Mouse (Mus musculus): ENCODE results near the gene Ndc80.
"Not testable (repeated sequence)": the region's sequence is repeated elsewhere in the genome, so short reads cannot be mapped to it uniquely, and the experiment has no call there.

Ndc80 gene

DNA sequence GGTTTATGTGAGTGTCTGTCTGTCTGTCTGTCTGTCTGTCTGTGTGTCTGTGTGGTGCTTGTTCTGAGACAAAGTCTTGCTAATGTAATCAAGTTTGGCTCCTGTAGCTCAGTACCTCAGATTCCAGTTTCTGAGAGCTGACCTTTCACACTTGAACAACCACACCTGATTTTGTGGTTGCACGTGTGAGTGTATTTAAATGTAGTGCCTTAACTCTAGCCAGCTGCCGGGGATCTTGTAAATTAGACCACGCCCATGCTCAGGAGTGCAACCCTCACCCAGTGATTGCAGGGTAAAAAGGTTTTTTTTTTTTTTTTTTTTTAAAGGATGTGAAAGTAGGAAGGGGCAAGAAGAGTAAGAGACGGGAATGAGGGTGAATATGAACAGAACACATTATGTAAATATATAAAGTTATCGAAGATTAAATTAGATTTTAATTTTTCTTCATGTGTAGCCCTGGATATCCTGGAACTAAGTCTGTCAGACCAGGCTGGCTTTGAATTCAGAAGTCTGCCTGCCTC, 47.2 kb downstream of the Ndc80 start:
- no peak for DNase-seq (ENCODE audit: low spot score in 2 of 2)

DNA sequence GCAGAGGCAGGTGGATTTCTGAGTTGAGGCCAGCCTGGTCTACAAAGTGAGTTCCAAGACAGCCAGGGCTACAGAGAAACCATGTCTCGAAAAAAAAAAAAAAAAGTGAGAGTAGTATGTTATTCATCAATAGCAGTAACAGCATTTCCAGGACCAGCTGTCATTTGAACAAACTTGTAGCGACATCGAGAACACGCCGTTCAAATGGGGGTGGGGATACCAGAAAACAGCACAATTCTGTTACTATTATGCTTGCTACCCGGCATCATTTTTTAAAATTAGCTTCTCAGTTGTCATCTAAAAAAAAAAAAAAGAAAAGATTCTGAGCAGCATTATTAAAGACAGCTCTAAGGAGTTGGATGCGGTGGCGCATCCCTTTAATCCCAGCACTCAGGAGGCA, 49.2 kb downstream of the Ndc80 start:
- DNase-seq (ENCODE audit: low spot score in 2 of 2) = no peak

GRCm38 (mm10) chr17:71476346-71477020, 50.2 kb downstream of the Ndc80 start:
- no peak for DNase-seq (ENCODE audit: low spot score in 2 of 2)

- DNase-seq (ENCODE audit: low spot score in 2 of 2) = peak; percentile 52 to 68
Measured at GRCm38 (mm10) chr17:71475705-71476089, 51.0 kb downstream of the Ndc80 start.

DNA sequence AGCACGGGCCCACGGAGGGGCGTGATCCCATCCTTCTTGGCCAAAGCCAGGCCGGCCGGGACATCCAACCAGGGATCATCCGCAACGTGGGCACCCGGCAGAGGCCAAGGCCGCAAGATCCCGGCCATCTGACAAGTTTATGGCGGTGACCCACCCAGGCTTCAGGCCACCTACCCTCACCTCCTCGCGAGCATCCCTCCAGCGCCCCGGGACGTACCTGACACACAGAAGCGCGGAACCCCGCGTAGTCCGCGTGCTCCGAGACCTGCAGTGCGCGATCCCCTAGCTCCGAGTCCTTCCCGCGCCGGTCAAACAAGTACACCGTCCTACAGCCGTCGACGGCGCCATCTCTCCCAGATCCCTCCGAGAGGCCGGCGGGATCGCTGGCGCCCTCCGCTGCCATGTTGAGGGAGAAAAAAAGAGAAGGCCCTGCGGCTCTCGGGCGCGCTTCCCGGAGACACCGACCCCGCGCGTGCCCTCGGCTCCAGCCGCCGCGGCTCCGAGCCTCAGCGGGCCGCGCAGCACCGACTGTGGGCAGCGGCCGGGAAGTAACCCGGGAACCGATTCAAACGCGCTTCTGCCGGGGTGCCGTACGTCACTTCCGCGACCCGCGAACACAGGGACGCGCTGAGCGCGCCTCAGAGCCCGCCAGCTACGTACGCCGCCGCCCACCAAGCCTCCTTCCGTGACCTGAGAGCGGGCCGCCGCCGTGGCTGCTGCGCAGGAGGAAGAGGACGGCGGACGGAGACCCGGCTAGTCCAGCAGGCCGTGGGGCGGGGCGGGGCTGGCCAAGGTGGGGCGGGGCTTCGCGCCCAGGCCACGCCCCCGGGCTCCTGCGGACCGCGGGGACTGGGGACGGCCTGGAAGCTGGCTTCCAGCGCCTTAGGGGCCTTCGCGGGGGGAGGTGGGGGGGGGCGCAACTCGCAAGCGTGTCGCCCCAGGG, 51.6 kb downstream of the Ndc80 start, which contains the start of gene Smchd1:
Gene Smchd1 (minus strand): TSS at position 582 of the 943 bp plus-strand sequence.
- DNase-seq (ENCODE audit: low spot score in 2 of 2) = peak; percentile 88 to 93

GRCm38 (mm10) chr17:71474128-71474527, 52.5 kb downstream of the Ndc80 start:
- no peak for DNase-seq (ENCODE audit: low spot score in 2 of 2)

GRCm38 (mm10) chr17:71471261-71471660, 55.4 kb downstream of the Ndc80 start:
- DNase-seq (ENCODE audit: low spot score in 2 of 2) = no peak

GRCm38 (mm10) chr17:71460312-71460711, 66.3 kb downstream of the Ndc80 start:
- no peak for DNase-seq (ENCODE audit: low spot score in 2 of 2)

GRCm38 (mm10) chr17:71459818-71460217, 66.8 kb downstream of the Ndc80 start, which contains the start of gene Gm4707:
Gene Gm4707 (minus strand): TSS chr17:71459918.
- DNase-seq (ENCODE audit: low spot score in 2 of 2) = no peak

DNA sequence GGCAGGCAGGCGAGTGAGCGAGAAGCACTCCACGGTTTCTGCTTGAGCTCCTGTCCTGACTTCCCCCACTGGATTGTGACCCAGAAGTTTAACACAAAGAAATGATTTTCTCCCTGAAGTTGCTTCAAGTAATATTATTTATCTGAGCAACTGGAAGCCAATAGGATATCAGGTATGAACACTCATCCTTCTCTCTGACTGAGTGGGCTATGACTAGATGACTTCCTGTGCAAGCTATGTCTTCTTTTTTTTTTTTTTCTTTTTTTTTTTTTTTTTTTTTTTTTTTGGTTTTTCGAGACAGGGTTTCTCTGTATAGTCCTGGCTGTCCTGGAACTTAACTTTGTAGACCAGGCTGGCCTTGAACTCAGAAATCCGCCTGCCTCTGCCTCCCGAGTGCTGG, 69.3 kb downstream of the Ndc80 start:
- DNase-seq (ENCODE audit: low spot score in 2 of 2) = not testable (repeated sequence)

Data from right cerebral cortex, postnatal 36 days (tissue).